Mouse (Mus musculus) cortical plate, adult 2 months (tissue): ENCODE measurements around the gene Kif21b. TPM values are rescaled to one million over a fixed set of nuclear protein-coding genes. Genes with fewer than 3 reads are reported as not detected.

Source experiments
- H3K27ac ChIP-seq: fragments of 200-500 bp; 2 replicates; pipeline ENCODE4 v1.5.1; 2012; ENCODE audit warnings: low read length, control low read depth, inconsistent platforms; ENCODE audit not compliant: insufficient read depth
- H3K4me1 ChIP-seq: fragments of 200-500 bp; 2 replicates; pipeline ENCODE4 v1.6.1; 2011; ENCODE audit warnings: low read length; ENCODE audit not compliant: control insufficient read depth, insufficient read depth
- H3K4me3 ChIP-seq: fragments of 200-500 bp; 2 replicates; pipeline ENCODE4 v1.5.1; 2011; ENCODE audit warnings: mild to moderate bottlenecking, low read length, control low read depth; ENCODE audit not compliant: insufficient read depth
- CTCF ChIP-seq: fragments of 200-500 bp; IDR thresholded peaks from 2 replicates; pipeline ENCODE4 v1.5.1; 2011; ENCODE audit warnings: mild to moderate bottlenecking, control low read depth, low read length; ENCODE audit not compliant: insufficient read depth; ENCODE audit errors: extremely low read depth
- POLR2A ChIP-seq: fragments of 200-500 bp; IDR thresholded peaks from 2 replicates; pipeline ENCODE4 v1.6.1; 2011; ENCODE audit warnings: mild to moderate bottlenecking, low read length, control low read depth; ENCODE audit not compliant: insufficient read depth; ENCODE audit errors: extremely low read depth
- polyA plus RNA-seq: library from polyadenylated mRNA; depleted of rRNA; stranded (reverse); fragments of >200 nt; gene quantifications from 2 replicates; pipeline ENCODE4 v1.2.3, GENCODE M21; 2012

The Kif21b gene
- polyA plus RNA-seq, 1 experiment, result 42.5 TPM

DNA sequence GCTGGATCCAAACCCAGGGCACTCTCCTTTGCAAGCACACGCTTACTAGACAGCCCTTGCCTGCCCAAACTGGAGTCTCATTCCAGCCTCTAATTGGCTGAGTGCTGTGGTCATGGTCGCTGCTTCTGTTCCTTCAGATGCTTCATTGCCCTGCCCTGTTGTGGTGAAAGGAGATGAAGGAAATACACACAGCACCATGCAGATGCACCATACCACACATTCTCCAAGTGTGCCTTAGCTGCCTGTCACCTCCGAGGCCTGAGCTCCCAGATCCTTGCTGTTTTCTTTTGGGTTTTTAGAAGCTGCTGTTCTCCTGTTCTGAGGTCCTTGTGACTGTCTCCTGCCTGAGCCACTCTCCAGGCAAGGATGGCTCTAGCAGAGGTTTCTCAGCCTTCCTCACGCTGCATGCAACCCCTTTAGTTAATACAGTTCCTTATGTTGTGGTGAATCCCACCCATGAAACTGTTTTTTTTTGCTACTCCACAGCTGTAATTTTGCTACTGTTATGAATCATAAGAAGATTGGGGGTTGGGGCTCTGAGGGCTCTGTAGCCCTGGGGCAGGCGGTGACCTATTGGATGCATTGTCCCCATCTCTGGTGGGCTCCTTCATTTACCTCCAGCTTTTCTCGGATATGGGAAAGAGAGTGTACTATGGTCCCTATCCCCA lies 4.7 kb downstream of the Kif21b start:
- peaks cover 16% of the 10 kb centered on the region for H3K4me1 ChIP-seq
- H3K4me3 ChIP-seq, result peak overlapping the region; percentile 1; the same call in 1 of the 2 replicates
- TF ChIP-seq POLR2A (no peak), CTCF (no peak)
- no peak overlapping the region for H3K27ac ChIP-seq

DNA sequence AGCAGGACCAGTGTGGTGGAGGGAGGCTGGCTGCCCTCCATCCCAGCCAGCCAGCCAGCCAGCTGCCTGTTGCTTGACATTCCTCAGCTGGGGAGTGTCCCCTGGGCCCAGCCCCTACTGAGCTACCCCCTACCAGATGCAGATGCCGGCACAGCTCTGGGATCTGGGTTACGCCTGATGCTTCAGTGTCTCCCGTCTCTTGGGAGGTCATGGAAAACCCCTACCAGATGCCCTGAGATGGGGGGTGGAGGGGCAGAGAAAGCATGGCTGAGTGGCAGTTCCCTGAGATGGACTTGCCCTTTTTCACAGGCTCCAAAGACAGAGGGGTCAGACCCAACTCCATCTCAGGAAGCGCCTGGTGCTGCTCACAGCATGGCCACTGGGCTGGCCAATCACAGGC lies 5.4 kb downstream of the Kif21b start:
- 0 out of 2 replicates have a peak overlapping the region, but pooled peaks have one; percentile 4 for H3K27ac ChIP-seq
- TF ChIP-seq POLR2A, result no peak
- no peak for TF ChIP-seq CTCF
- H3K4me3 ChIP-seq, result no peak overlapping the region
- H3K4me1 ChIP-seq, result peaks cover 18% of the 10 kb centered on the region

DNA sequence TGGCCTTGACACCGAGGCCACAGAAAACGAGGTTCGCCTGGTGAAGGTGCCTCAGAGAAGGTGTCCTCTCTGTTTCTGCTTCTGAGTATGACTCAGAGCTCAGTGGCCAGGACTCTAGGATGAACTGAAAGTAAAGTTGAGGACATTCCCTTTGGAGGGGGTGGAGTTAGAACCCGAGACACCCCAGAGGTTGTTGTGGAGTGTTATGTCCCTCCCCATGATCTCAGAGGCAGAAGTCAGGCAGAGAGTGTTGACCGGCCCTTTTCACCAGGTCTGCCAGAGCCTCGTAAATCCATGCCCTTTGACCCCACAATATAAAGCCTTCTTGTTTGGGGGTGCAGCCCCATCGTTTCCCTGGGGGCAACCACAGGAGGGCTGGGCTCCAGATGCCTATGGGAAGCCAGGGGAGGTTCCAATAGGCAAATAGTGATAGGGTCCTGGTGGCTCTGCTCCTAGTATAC lies 5.9 kb downstream of the Kif21b start:
- H3K4me3 ChIP-seq, result no peak overlapping the region
- TF ChIP-seq CTCF (no peak), POLR2A (no peak)
- no peak overlapping the region for H3K27ac ChIP-seq
- H3K4me1 ChIP-seq, result peaks cover 23% of the 10 kb centered on the region

DNA sequence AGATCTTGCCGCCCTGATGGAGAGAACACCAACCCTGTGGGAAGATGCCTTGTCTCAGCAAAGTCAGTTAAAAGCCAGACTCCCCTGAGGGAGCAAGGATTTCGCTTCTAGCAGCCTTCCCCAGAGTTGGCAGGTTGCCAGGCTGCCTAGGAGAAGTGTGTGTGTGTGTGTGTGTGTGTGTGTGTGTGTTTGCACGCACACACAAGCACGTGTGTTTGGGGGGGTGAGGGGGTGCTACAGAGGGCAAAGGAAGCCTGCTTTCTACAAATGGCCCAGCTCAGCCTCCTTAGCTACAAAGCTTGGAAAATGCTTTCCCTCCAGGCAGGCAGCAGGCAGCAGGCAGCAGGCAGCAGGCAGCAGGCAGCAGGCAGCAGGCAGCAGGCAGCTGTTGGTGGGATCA lies 6.4 kb downstream of the Kif21b start:
- Histone ChIP-seq H3K4me3 (no peak overlapping the region), H3K4me1 (peaks cover 28% of the 10 kb centered on the region), H3K27ac (no peak overlapping the region)
- TF ChIP-seq POLR2A, result 0 out of 2 replicates have a peak, but pooled peaks have one; percentile 13
- TF ChIP-seq CTCF, result no peak

DNA sequence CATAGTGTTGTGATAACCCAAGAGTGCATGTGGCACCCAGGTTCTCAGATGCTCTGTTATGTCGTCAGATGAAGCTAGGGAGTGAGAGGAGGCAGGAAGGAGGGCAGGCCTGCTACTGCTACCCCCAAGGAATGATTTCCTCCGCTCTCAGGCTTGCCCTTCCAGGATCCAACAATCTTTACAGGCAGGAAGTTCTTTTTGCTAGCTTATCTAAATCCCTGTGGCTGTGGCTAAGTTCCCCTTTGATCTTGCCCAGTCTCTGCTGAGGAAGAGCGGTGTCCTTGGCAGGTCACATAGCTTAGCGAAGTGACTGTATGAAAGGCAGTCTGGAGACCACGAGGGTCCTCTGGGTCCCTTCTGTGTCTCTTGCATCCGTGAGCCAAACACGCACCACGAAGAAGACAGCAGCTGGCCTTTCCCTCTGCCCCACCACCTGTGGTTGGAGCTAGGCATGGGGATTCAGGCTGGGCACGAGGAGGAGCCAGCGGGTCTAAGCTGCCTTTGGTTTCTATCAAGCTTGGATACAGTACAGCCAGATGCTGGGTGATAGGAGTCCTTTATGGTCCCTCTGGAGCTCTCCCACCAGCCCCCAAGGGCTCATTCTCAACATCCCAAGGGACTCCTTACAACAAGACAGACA lies 7.1 kb downstream of the Kif21b start:
- H3K4me3 ChIP-seq, result no peak overlapping the region
- 0 out of 2 replicates have a peak overlapping the region, but pooled peaks have one; percentile 30 for H3K27ac ChIP-seq
- peaks cover 31% of the 10 kb centered on the region for H3K4me1 ChIP-seq
- TF ChIP-seq POLR2A (no peak), CTCF (no peak)

DNA sequence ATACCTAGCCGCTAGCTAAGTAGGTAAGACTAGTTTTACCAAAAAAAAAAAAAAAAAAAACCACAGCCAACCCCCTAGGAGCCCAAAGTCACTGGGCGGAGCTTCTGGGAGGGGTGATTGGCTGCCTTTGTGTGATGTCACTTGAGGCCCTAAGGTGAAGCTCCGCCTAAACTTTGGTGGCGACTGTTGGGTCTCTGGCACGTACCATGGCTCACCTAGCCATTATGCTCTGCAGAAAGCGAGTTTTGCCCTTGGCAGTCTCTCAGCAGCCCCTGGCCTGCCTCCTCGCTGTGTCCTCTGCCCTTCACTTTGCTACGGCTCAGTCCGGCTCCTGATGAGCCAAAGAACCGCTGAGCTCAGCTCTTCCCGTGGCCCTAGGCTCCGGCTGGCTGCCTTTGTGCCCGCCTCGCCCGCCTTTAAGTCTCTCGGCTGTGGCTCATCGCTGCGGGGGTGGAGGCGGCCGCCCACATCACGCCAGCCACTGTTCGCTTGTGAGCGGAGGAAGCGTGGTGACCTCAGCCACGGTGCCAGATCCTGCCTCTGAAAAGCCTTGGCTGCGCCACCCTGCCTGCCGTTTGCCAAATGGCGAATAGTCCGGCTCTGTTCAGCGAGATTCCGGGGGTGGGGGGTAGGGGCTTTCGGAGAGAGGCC lies 8.9 kb downstream of the Kif21b start:
- H3K4me1 ChIP-seq, result peaks cover 37% of the 10 kb centered on the region
- TF ChIP-seq POLR2A (peak; percentile 58; the same call in 1 of the 2 replicates), CTCF (no peak)
- peak overlapping the region; percentile 45 for H3K4me3 ChIP-seq
- H3K27ac ChIP-seq, result peak overlapping the region; percentile 98

DNA sequence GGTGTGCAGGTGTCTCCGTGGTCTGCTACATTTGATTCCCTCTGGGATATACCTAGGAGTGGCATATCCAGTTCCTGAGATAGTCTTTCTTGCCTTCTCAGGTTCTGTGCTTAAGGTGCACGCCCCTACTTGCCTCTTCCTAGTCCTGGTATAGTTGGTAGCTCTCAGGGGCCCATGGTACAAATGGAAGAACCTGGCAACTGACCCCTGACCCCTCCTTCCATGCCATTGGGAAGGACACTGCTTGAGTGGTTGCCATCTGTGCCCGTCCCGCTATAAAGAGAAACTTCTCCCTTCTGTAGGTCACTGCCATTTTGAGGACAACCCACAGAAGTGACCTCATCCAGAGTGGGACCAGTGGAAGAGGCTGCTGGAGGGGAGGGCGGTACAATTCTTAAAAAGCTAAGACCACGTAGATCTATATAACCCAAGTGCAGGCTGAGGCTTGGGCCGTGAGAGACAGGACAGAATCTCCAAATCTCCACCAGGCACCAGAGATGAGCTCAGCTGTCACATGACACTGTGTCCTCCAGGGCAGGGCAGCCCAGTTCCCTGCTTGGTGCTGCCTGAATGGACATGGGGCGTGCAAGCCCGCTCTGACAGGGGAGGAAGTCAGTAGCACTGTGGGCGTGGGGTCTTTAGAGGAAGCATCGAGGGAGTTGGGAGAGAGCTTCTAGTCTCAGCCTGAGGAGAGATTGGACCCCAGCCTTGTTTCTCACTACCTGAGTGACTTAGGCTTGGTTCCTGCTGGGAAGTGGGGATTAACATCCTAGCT lies 10.2 kb downstream of the Kif21b start:
- Histone ChIP-seq H3K27ac (peak overlapping the region; percentile 85), H3K4me1 (peaks cover 32% of the 10 kb centered on the region), H3K4me3 (no peak overlapping the region)
- no peak for TF ChIP-seq CTCF
- 0 out of 2 replicates have a peak, but pooled peaks have one; percentile 10 for TF ChIP-seq POLR2A

DNA sequence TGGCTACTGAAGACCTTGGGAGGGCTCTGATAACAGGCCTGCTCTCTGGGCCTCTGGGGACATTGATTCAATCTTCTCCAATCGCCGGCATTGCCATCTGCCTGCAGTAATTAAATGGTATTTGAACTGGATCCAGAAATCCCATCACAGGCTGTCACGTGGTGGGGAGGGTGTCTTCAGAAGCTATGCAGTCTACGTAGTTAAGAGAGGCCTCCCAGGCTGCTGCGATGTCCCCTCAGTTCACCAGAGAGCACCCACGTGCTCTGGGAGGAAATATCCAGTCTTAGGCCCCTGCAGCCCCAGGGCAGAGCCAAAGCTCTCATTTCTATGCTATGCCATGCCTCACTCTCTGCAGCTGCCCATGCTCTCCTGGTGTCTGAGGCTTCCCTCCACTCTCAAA lies 11.1 kb downstream of the Kif21b start:
- peaks cover 29% of the 10 kb centered on the region for H3K4me1 ChIP-seq
- H3K4me3 ChIP-seq, result no peak overlapping the region
- H3K27ac ChIP-seq, result peak overlapping the region; percentile 85
- TF ChIP-seq POLR2A, result no peak
- no peak for TF ChIP-seq CTCF

DNA sequence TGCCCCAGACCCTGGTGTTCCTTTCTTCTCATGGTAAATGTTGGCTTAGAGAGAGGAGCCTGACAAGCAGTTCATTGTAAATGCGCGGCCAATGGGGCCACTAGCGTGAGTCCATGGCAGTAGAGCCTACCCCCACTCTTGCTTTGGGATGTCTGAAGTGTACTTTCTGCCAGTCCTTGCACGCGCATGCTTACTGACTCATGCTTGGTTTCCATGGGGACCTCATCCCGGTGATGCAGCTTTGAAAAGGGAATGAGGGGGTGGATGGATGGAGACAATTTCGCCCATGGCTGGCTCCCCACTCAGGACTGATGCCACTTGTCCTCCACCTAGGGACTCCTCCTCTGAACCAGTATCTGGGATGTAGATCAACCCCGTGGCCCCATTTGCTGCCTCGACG lies 12.3 kb downstream of the Kif21b start:
- TF ChIP-seq POLR2A (no peak; the same call in 1 of the 2 replicates), CTCF (no peak)
- Histone ChIP-seq H3K4me1 (peaks cover 23% of the 10 kb centered on the region), H3K4me3 (no peak overlapping the region), H3K27ac (peak overlapping the region; percentile 85)
